Mouse (Mus musculus) E14TG2a.4 (cell line): ENCODE results near the gene Tmem106a.
"Not testable (repeated sequence)": the region's sequence is repeated elsewhere in the genome, so short reads cannot be mapped to it uniquely, and the experiment has no call there.

Source experiments
- H3K27me3 ChIP-seq: 2 replicates; pipeline ENCODE4 v1.6.1; 2014; ENCODE audit warnings: low read length, control low read depth; ENCODE audit not compliant: insufficient read depth
- H3K36me3 ChIP-seq: 2 replicates; pipeline ENCODE4 v1.6.1; 2014; ENCODE audit warnings: low read length, control low read depth; ENCODE audit not compliant: insufficient read depth
- H3K4me1 ChIP-seq: replicated peaks from 2 replicates; pipeline ENCODE4 v1.6.1; 2014; ENCODE audit warnings: low read depth, low read length, control low read depth
- H3K4me3 ChIP-seq: replicated peaks from 2 replicates; pipeline ENCODE4 v1.5.1; 2014; ENCODE audit warnings: mild to moderate bottlenecking, low read length
- H3K9me3 ChIP-seq: 2 replicates; pipeline ENCODE4 v1.6.1; 2014; ENCODE audit warnings: low read length, control low read depth
- CTCF ChIP-seq: conservative IDR thresholded peaks from 2 replicates; pipeline ENCODE4 v1.5.1; 2014; ENCODE audit warnings: low read length
- NANOG ChIP-seq: IDR thresholded peaks from 2 replicates; pipeline ENCODE4 v1.6.1; 2014; ENCODE audit warnings: borderline replicate concordance, low read length, mixed read lengths
- POU5F1 ChIP-seq: IDR thresholded peaks from 2 replicates; pipeline ENCODE4 v1.6.1; 2014; ENCODE audit warnings: low read length, borderline replicate concordance

The Tmem106a gene

DNA sequence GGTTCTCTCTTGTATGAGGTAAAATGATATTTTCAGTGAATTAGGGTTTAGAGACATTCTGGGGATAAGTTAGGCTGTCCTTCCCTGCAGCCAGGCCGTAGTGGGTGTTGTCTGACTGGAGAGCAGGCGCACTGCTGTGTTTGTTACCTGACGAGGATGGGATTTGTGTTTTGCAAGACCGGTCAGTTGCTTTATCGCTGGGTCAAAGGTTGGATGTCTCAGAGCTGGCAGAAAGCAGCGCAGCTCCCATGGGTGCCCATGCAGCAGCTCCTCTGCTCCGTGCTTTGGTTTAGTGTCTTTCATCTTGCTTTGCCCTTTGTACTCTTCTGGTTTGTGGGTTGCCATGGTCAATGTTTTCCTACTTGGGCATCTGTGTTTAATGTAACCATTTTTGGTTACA is 25.5 kb upstream of the Tmem106a start:
- Histone ChIP-seq H3K27me3 (no peaks in the 10 kb centered on the region), H3K9me3 (no peaks in the 10 kb centered on the region), H3K36me3 (peaks cover 72% of the 10 kb centered on the region), H3K4me1 (peaks cover 25% of the 10 kb centered on the region), H3K4me3 (no peak overlapping the region)
- TF ChIP-seq CTCF (no peak), NANOG (no peak), POU5F1 (no peak)

DNA sequence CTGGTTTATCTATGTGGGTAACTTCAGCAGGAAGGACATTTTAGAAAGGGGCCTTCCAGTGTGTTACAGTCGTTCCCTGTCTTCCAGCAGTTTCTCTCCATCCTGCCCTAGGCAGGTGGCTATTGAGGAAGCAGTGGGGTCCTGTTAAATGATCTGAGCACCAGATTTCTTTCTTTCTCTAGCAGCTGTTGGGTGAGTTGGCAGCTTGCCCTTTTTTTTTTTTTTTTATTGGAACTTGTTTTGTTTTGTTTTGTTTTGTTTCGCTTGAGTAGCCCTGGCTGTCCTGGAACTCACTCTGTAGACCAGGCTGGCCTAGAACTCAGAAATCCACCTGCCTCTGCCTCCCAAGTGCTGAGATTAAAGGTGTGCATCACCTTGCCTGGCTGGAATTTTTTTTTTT is 25.1 kb upstream of the Tmem106a start:
- TF ChIP-seq NANOG (no peak), POU5F1 (no peak), CTCF (no peak)
- H3K27me3 ChIP-seq, result no peaks in the 10 kb centered on the region
- no peak overlapping the region for H3K4me3 ChIP-seq
- peaks cover 25% of the 10 kb centered on the region for H3K4me1 ChIP-seq
- peaks cover 75% of the 10 kb centered on the region for H3K36me3 ChIP-seq
- H3K9me3 ChIP-seq, result no peaks in the 10 kb centered on the region

DNA sequence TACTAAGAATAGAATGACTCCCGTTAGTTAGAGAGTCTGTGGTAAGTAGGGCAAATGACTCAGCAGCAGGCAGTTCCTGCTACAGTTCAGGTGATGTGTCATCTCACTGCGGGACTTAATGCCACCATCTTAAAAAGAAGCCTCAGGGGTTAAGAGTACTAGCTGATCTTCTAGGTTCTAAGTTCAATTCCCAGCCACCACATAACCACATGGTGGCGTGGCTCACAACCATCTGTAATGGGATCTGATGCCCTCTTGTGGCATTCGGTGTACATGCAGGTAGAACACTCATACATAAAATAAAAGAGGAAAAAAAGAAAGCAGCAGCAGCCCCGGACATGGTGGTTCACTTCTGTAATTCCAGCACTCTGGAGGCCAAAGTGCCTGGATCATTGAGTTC is 19.7 kb upstream of the Tmem106a start:
- no peaks in the 10 kb centered on the region for H3K9me3 ChIP-seq
- no peaks in the 10 kb centered on the region for H3K27me3 ChIP-seq
- TF ChIP-seq CTCF (peak; percentile 75), NANOG (no peak), POU5F1 (no peak)
- H3K4me3 ChIP-seq, result no peak overlapping the region
- peaks cover 24% of the 10 kb centered on the region for H3K4me1 ChIP-seq
- H3K36me3 ChIP-seq, result peaks cover 94% of the 10 kb centered on the region

DNA sequence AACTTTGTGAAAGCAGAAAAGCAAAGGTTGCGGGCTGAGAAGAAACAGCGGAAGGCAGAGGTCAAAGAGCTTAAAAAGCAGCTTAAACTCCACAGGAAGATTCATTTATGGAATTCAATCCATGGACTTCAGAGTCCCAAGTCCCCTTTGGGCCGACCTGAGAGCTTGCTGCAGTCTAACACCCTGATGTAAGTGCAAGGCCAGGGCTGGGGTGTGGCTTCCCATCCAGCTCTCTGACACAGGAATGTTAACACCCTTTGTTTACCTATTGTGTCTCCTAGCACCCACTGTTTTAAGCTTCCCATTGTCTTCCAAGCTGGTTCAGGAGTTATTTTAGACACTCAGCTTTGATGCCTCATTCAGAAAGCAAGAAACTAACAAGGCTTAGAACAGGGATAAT is 13.6 kb upstream of the Tmem106a start:
- H3K27me3 ChIP-seq, result no peaks in the 10 kb centered on the region
- TF ChIP-seq NANOG (no peak), POU5F1 (no peak), CTCF (no peak)
- H3K9me3 ChIP-seq, result no peaks in the 10 kb centered on the region
- H3K4me1 ChIP-seq, result peaks cover 62% of the 10 kb centered on the region
- peaks cover 97% of the 10 kb centered on the region for H3K36me3 ChIP-seq
- no peak overlapping the region for H3K4me3 ChIP-seq

DNA sequence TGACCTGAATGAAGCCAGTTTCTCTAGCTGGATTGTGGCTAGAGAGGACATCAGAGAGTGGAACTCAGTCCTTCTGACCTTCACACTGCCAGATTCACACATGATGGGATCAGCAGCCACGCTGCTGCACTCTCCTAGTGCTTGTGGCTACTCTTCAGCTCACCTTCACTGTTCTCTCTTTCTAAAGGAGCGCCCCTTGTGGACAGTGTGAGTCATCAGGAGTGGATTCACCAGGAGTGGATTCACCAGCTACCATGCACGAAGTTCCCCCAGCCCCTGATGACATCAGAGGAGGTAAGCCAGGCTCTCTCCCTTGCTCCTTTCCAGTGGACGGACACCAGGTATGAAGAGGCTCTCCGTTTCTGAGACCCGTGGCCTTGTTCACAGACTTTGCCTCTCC is 5.9 kb upstream of the Tmem106a start:
- peaks cover 99% of the 10 kb centered on the region for H3K36me3 ChIP-seq
- H3K4me3 ChIP-seq, result no peak overlapping the region
- H3K9me3 ChIP-seq, result no peaks in the 10 kb centered on the region
- H3K4me1 ChIP-seq, result peaks cover 76% of the 10 kb centered on the region
- no peaks in the 10 kb centered on the region for H3K27me3 ChIP-seq
- TF ChIP-seq CTCF (peak; percentile 32), POU5F1 (no peak)

DNA sequence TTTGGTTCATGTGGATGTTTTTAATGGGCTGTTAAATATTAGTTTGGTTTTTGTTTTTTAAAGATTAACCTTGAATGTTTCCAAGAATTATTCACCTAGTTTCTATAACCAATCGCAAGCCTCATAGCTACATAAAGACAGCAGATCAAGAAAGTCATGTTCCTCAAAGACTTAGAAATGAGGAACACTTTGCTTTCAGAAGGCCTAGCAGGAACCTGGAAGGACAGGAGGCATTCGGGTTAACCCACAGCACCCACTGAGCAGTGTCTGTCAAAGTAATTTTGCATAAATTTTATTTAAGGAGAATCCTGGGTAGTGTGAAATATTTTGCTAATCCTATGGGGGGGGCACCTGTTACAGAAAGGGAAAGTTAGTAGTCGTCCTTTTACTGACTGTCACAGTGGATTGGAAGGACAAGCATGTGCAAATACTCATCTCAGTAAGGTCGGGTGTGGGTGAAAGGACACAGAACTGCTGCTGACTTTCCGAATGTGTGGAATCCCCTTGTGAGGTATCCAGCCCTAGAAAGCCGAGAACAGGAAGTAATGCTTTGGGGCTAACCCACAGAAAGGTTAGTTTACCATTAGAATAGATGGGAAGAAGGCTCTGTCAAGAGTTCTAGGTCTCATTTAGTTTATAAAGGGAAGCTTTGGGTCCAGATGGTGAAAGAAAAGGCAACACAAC is 819 bp upstream of the Tmem106a start:
- H3K9me3 ChIP-seq, result no peaks in the 10 kb centered on the region
- peaks cover 81% of the 10 kb centered on the region for H3K4me1 ChIP-seq
- no peaks in the 10 kb centered on the region for H3K27me3 ChIP-seq
- TF ChIP-seq POU5F1 (no peak), CTCF (no peak)
- peaks cover 76% of the 10 kb centered on the region for H3K36me3 ChIP-seq
- no peak overlapping the region for H3K4me3 ChIP-seq

DNA sequence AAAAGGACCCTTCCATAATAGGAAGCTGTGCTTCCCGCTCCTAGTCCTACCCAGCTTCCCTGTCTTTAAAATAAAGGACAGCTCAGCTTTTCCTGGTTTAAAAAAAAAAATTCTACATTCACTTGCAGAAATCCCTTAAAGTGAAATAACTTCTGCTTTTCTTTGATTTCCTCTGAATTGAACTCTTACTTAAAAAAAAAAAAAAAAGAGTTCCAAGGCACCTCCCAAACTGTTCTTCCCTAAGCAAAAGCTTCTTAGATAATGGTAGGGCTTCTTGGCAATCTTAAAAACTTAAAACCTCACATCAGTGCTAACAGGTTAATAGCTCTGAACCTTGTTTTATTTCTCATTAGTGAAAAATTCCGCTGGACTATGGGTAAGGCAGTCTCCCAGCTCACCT is 1.2 kb downstream of the Tmem106a start:
- peak overlapping the region; percentile 71; the same call in 1 of the 2 replicates for H3K4me3 ChIP-seq
- H3K27me3 ChIP-seq, result no peaks in the 10 kb centered on the region
- TF ChIP-seq NANOG, result no peak
- TF ChIP-seq POU5F1, result no peak
- TF ChIP-seq CTCF, result no peak
- H3K9me3 ChIP-seq, result no peaks in the 10 kb centered on the region
- H3K36me3 ChIP-seq, result peaks cover 75% of the 10 kb centered on the region
- H3K4me1 ChIP-seq, result peaks cover 70% of the 10 kb centered on the region

DNA sequence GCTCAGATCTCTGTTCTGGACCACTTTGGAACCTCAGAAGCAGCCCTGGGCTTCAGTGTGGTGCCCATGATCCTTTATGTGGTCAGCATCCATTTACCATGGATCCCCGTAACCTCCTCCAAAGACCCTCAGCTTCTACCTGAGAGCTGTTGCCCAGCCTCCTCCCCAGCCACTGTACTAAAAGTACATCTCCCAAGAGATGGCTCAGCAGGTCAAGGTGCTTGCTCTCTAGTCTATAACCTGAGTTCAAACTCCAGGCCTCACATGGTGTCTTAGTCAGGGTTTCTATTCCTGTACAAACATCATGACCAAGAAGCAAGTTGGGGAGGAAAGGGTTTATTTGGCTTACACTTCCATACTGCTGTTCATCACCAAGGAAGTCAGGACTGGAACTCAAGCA is 3.0 kb downstream of the Tmem106a start:
- H3K9me3 ChIP-seq, H3K27me3 ChIP-seq, H3K4me3 ChIP-seq: not testable (repeated sequence)
- H3K4me1 ChIP-seq, result peaks cover 68% of the 10 kb centered on the region
- H3K36me3 ChIP-seq, result peaks cover 63% of the 10 kb centered on the region

DNA sequence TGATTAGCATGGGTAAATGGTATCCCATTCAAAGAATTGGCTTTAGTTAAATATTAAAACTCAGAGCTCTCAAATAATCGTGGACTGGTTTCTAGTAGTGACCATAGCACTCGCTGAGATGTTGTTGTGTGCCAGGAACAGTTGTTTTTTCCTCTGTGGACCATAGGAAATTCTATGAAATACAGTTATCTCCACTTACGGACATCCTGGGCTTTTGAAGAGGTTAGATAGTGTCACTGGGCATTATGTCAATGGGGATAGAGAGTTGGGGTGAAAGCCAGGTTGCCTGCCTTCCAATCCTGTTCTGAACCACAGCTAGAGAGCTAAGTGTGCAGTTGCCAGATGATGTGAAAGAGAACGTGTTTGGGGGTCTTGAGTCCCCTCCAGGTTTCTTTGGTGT is 3.8 kb downstream of the Tmem106a start:
- Histone ChIP-seq H3K4me3 (no peak overlapping the region), H3K27me3 (no peaks in the 10 kb centered on the region), H3K9me3 (no peaks in the 10 kb centered on the region), H3K36me3 (peaks cover 55% of the 10 kb centered on the region), H3K4me1 (peaks cover 68% of the 10 kb centered on the region)
- TF ChIP-seq POU5F1, result no peak
- no peak for TF ChIP-seq NANOG
- TF ChIP-seq CTCF, result no peak
